Mouse (Mus musculus): Measurements from ENCODE around the gene Gm17268. TPM values are rescaled to one million over a fixed set of nuclear protein-coding genes. Genes with fewer than 3 reads are reported as not detected.

Gm17268 gene
- total RNA-seq, 2 experiments from 2014 or later: not detected

- no peak for TF ChIP-seq CTCF (IDR thresholded peaks at IDR 0.05)
- Histone ChIP-seq H3K27ac (no peak overlapping the region), H3K4me3 (no peak overlapping the region)
- intact Hi-C loops (cut with DNase I): loop anchor here (1.0 to 5.0 kb wide), 2 partner anchors 51 to 181 kb away; partner anchors contain the start of gene Ccl7
- DNase-seq: peak; percentile 73
Observed at GRCm38 (mm10) chr11:81996172-81996841, 42.1 kb downstream of the Gm17268 start.

GRCm38 (mm10) chr11:81983146-81983545, 55.2 kb downstream of the Gm17268 start:
- TF ChIP-seq CTCF (IDR thresholded peaks at IDR 0.05): peak; percentile 76
- Histone ChIP-seq H3K4me3 (no peak overlapping the region), H3K27ac (no peak overlapping the region)
- intact Hi-C loops (cut with DNase I): no loop called here
- DNase-seq: peak; percentile 63

DNA sequence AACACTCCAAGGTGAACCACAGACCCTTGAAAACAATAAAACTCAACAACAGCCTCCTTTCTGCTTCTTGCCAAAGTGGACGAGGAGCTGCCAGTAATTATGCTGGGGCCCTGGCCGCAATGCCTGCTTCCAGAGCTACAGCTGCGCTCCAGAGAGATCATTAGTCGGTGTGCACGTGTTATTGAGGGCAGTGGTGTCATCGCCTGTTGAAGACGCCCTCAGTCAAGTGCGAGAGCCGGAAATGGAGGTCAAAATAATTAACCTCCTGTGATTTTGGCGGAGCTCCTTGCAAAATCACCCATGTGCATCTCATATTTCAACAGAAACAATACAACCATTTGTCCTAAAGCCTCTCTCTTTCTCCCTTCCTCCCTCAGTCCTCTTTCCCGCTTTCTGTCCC, 56.2 kb downstream of the Gm17268 start:
- no peak for TF ChIP-seq CTCF (IDR thresholded peaks at IDR 0.05)
- Histone ChIP-seq H3K27ac (no peak overlapping the region), H3K4me3 (no peak overlapping the region)
- DNase-seq: peak; percentile 34
- intact Hi-C loops (cut with DNase I): no loop called here

Other genes with a start within 250 kb of the Gm17268 start
- gene 5530401A14Rik, start 177.9 kb downstream of the Gm17268 start, total RNA-seq (2021): under 1 TPM; 0.22 to 0.28 TPM
- gene Asic2, start 70.1 kb downstream of the Gm17268 start, total RNA-seq (2021): under 1 TPM in 1 of 2 experiments, not detected in 1; 0.10 TPM
- under 1 TPM in 1 of 2 experiments, not detected in 1; 0.41 TPM for gene Ccl2, start 3.0 kb downstream of the Gm17268 start, total RNA-seq (2021)
- not detected for gene Ccl7, start 7.2 kb upstream of the Gm17268 start, total RNA-seq (2021)
- 10 to 100 TPM; 21.3 to 22.1 TPM for gene Ccl11, start 19.3 kb upstream of the Gm17268 start, total RNA-seq (2021)
- gene Ccl12, start 63.3 kb upstream of the Gm17268 start, total RNA-seq (2021): not detected
- gene Ccl8, start 76.6 kb upstream of the Gm17268 start, total RNA-seq (2021): not detected